Mouse (Mus musculus) ES-Bruce4 (cell line): ENCODE results near the gene Agtpbp1. TPM values are rescaled to one million over a fixed set of nuclear protein-coding genes. Genes with fewer than 3 reads are reported as not detected.

Experiments
- H3K27ac ChIP-seq: 2 replicates; pipeline ENCODE4 v1.5.1; 2012; ENCODE audit warnings: low read length, inconsistent platforms; ENCODE audit not compliant: insufficient read depth
- H3K27me3 ChIP-seq: 2 replicates; pipeline ENCODE4 v1.6.1; 2012; ENCODE audit warnings: mild to moderate bottlenecking, low read length, inconsistent platforms; ENCODE audit not compliant: control insufficient read depth, poor library complexity, insufficient read depth, severe bottlenecking
- H3K36me3 ChIP-seq: 2 replicates; pipeline ENCODE4 v1.6.1; 2012; ENCODE audit warnings: inconsistent platforms, mild to moderate bottlenecking, low read length, moderate library complexity; ENCODE audit not compliant: control insufficient read depth, poor library complexity, insufficient read depth, severe bottlenecking
- H3K4me1 ChIP-seq: one replicate; pipeline ENCODE4 v1.8.1; 2011; ENCODE audit warnings: low read length; ENCODE audit not compliant: control insufficient read depth, insufficient read depth
- H3K4me3 ChIP-seq: 2 replicates; pipeline ENCODE4 v1.5.1; 2011; ENCODE audit warnings: low read depth, mild to moderate bottlenecking, low read length
- H3K9ac ChIP-seq: 2 replicates; pipeline ENCODE4 v1.6.1; 2012; ENCODE audit warnings: low read depth, mild to moderate bottlenecking, inconsistent platforms; ENCODE audit not compliant: poor library complexity, severe bottlenecking
- H3K9me3 ChIP-seq: replicated peaks from 2 replicates; pipeline ENCODE4 v1.6.1; 2012; ENCODE audit warnings: mild to moderate bottlenecking, low read length, inconsistent platforms; ENCODE audit not compliant: control insufficient read depth, poor library complexity, insufficient read depth, severe bottlenecking
- CTCF ChIP-seq: IDR thresholded peaks from one replicate; pipeline ENCODE4 v1.8.1; 2011; ENCODE audit warnings: low read depth, low read length
- EP300 ChIP-seq: IDR thresholded peaks from 2 replicates; pipeline ENCODE4 v1.6.1; 2011; ENCODE audit warnings: low read depth, low read length; ENCODE audit not compliant: insufficient read depth
- POLR2A ChIP-seq: IDR thresholded peaks from one replicate; pipeline ENCODE4 v1.8.1; 2011; ENCODE audit warnings: low read length; ENCODE audit not compliant: insufficient read depth
- polyA plus RNA-seq: library from polyadenylated mRNA; stranded (reverse); fragments of >200 nt; gene quantifications from 2 replicates; pipeline ENCODE4 v1.2.4, GENCODE M21; 2011; ENCODE audit warnings: low read depth; ENCODE audit not compliant: missing spikeins, insufficient read depth, insufficient read length

Gene Agtpbp1
- polyA plus RNA-seq, 1 experiment: 27.9 TPM

GRCm38 (mm10) chr13:59397571-59397970 is 187.5 kb downstream of the Agtpbp1 start:
- no peaks in the 10 kb centered on the region for H3K27me3 ChIP-seq
- no peak overlapping the region for H3K4me3 ChIP-seq
- no peak overlapping the region for H3K9ac ChIP-seq
- H3K9me3 ChIP-seq: no peaks in the 10 kb centered on the region
- no peak for TF ChIP-seq POLR2A
- no peak for TF ChIP-seq EP300
- peak; percentile 75 for TF ChIP-seq CTCF
- H3K36me3 ChIP-seq: no peaks in the 10 kb centered on the region
- no peaks in the 10 kb centered on the region for H3K4me1 ChIP-seq
- H3K27ac ChIP-seq: no peak overlapping the region

Other genes with a start within 250 kb of the Agtpbp1 start
- 103 and 143 TPM in 2 replicates for gene Naa35, start within 50 bp of the Agtpbp1 start, polyA plus RNA-seq
- gene Golm1, start 90.6 kb upstream of the Agtpbp1 start, polyA plus RNA-seq: 54.9 and 58.3 TPM in 2 replicates
- not detected in 2 replicates for gene 4921517D22Rik, start 108.9 kb upstream of the Agtpbp1 start, polyA plus RNA-seq
- gene Spata31d1a, start 125.1 kb upstream of the Agtpbp1 start, polyA plus RNA-seq: 0.40 and 1.1 TPM in 2 replicates
- gene Spata31d1b, start 127.1 kb upstream of the Agtpbp1 start, polyA plus RNA-seq: 0.37 TPM in 1 of 2 replicates, not detected in the other
- not detected in 2 replicates for gene Spata31d1d, start 146.5 kb upstream of the Agtpbp1 start, polyA plus RNA-seq
- gene 1700014D04Rik, start 161.5 kb upstream of the Agtpbp1 start, polyA plus RNA-seq: 0.58 and 0.61 TPM in 2 replicates
- 42.0 and 42.1 TPM in 2 replicates for gene Isca1, start 184.6 kb upstream of the Agtpbp1 start, polyA plus RNA-seq
- not detected in 2 replicates for gene Gm49354, start 197.0 kb upstream of the Agtpbp1 start, polyA plus RNA-seq
- 87.9 and 99.1 TPM in 2 replicates for gene Tut7, start 237.9 kb upstream of the Agtpbp1 start, polyA plus RNA-seq